Mouse (Mus musculus): ENCODE results near the gene Cts3. TPM values are rescaled to one million over a fixed set of nuclear protein-coding genes. Genes with fewer than 3 reads are reported as not detected.
"Not testable (repeated sequence)": the region's sequence is repeated elsewhere in the genome, so short reads cannot be mapped to it uniquely, and the experiment has no call there.

Cts3 gene
- not detected in 2 replicates for polyA plus RNA-seq (2015; fragmentation: Nextera tagmentation; extraction: Ambion mirVana)

DNA sequence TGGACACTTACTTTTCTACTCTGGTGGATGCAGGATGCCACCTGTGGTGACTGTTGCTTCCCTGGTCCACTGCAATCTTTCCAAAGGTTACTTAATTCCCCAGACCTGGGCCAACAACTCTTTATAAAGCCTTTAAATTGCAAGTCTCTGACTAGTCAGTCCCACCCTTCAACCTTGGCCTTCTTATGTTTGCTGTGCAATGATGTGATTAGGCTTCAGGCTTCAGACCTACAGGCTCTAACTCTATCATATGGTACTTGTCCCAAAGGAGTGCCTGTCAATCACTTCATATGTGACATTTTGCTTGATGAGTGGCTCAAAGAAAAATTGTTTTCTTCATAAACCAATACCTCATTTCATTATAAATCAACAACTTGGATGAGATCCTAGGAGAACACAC, at the start of gene Cts3:
TSS of gene Cts3 (minus strand) at position 101 of the 400 bp plus-strand sequence.
- Histone ChIP-seq H3K27me3 (no peaks in the 10 kb centered on the region), H3K9ac (no peak within 1 kb of the TSS), H3K4me3 (no peak within 1 kb of the TSS), H3K9me3 (peaks cover 34% of the 10 kb centered on the region), H3K4me1 (no peaks in the 10 kb centered on the region), H3K4me2 (replicated peaks) (no peak within 1 kb of the TSS), H3K36me3 (no peaks in the 10 kb centered on the region), H3K27ac (no peak within 1 kb of the TSS)
- no peak for ATAC-seq (ENCODE audit: low FRiP score, low read depth)

GRCm38 (mm10) chr13:61568074-61568473, 1.9 kb downstream of the Cts3 start, which contains the start of gene Gm49352:
Gm49352 (minus strand) TSS chr13:61568174.
- not testable (repeated sequence) for H3K36me3 ChIP-seq; H3K9ac ChIP-seq; H3K4me2 ChIP-seq (replicated peaks); H3K27ac ChIP-seq; H3K27me3 ChIP-seq; ATAC-seq (ENCODE audit: low FRiP score, low read depth); H3K4me1 ChIP-seq; H3K4me3 ChIP-seq
- WGBS = 41% methylated on average over 1 of the region's 1 CpGs
- H3K9me3 ChIP-seq = peaks cover 28% of the 10 kb centered on the region; the same call in 1 of the 2 replicates

DNA sequence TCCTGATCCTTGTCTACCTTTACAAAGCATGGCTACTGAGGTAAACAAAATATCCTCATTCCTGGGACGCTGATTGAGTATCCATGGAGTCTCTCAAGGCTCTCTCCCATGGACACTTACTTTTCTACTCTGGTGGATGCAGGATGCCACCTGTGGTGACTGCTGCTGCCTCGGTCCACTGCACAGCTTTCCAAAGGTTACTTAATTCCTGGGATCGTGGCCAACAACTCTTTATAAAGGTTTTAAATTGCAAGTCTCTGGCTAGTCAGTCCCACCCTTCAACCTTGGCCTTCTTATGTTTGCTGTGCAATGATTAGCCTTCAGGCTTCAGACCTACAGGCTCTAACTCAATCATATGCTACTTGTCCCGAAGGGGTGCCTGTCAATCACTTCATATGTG, 28.3 kb downstream of the Cts3 start, which contains the start of gene Ctsm:
TSS of gene Ctsm (minus strand) at position 209 of the 400 bp plus-strand sequence.
- Histone ChIP-seq H3K27me3 (no peaks in the 10 kb centered on the region), H3K4me2 (replicated peaks) (no peak within 1 kb of the TSS), H3K4me1 (no peaks in the 10 kb centered on the region), H3K9ac (no peak within 1 kb of the TSS), H3K9me3 (peaks cover 37% of the 10 kb centered on the region), H3K27ac (no peak within 1 kb of the TSS), H3K36me3 (no peaks in the 10 kb centered on the region), H3K4me3 (no peak within 1 kb of the TSS)
- no peak for ATAC-seq (ENCODE audit: low FRiP score, low read depth)
- WGBS = 60% methylated on average over 4 of the region's 4 CpGs

Other genes starting within 250 kb of the Cts3 start
- gene Cts7, start 211.9 kb downstream of the Cts3 start, polyA plus RNA-seq (2015; fragmentation: Nextera tagmentation; extraction: Ambion mirVana) = not detected in 2 replicates
- gene Ctsm, start 28.3 kb downstream of the Cts3 start, polyA plus RNA-seq (2015; fragmentation: Nextera tagmentation; extraction: Ambion mirVana) = not detected in 2 replicates
- gene Gm49352, start 2.0 kb downstream of the Cts3 start, polyA plus RNA-seq (2015; fragmentation: Nextera tagmentation; extraction: Ambion mirVana) = not detected in 2 replicates